8 mouse cellular contexts compared by ENCODE assay signal in the genomic region with DNA sequence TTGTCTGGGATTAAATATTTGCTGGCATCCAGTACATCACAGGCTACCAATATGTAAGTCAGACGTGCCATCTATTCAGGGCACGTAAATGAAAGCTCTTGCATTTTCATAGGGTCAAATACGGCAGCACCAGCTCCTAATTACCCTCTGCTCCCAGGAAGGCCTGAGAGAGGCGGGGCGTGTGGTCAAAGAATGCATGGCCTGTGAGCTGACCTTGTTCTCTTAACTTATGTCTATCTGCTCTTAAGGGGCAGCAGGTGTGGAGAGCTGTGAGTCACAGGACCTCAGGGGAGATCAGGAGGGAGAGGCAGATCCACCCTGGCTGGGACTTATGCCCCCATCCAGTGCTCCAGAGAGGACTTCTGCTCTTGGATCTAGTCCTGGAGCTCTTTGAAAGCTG.
A peak's percentile ranks its signal among the peaks of the same experiment; 100 is the strongest.
DNase-seq lines count a peak whose midpoint lies in the region; ATAC-seq and TF ChIP-seq lines count a peak whose summit lies in the region.

No protein-coding gene starts in this region.

- H3K9me3 ChIP-seq in embryonic facial prominence, embryonic 11.5 days (replicated peaks; ENCODE audit: control insufficient read depth, low read length), result no peaks in the 10 kb centered on the region
- no peaks in the 10 kb centered on the region for H3K9me3 ChIP-seq in hindbrain, embryonic 11.5 days (ENCODE audit: control insufficient read depth, low read length)

- H3ac ChIP-seq in myocyte (ENCODE audit: control insufficient read depth, insufficient read length), result no peak overlapping the region

- ATAC-seq in embryonic facial prominence, embryonic 11.5 days (replicated peaks; ENCODE audit: insufficient number of reproducible peaks, low FRiP score, low TSS enrichment, low read depth), result no peak
- peak; percentile 46; the same call in 1 of the 2 replicates for ATAC-seq in hindbrain, embryonic 11.5 days (ENCODE audit: low FRiP score)

- intact Hi-C loops in heart, postnatal 25 days (cut with DNase I), result loop anchor here (5.0 kb wide), 2 partner anchors 44 to 134 kb away; no protein-coding TSS in a partner anchor

- DNase-seq in heart, adult 11 months, result peak; percentile 90
- no peak for DNase-seq in heart, postnatal 25 days (ENCODE audit: low spot score)
- no peak for DNase-seq in embryonic facial prominence, embryonic 11.5 days (ENCODE audit: low spot score)
- DNase-seq in hindbrain, embryonic 11.5 days (ENCODE audit: low spot score), result peak; percentile 50
- DNase-seq in ovary, postnatal 36 days (ENCODE audit: low spot score), result no peak
- DNase-seq in lung, postnatal 14 days, result no peak
- no peak for DNase-seq in cerebellum, postnatal 36 days

- no peak overlapping the region for H3K9ac ChIP-seq in embryonic facial prominence, embryonic 11.5 days (replicated peaks; ENCODE audit: low read length)
- peak overlapping the region; percentile 65 for H3K9ac ChIP-seq in hindbrain, embryonic 11.5 days (ENCODE audit: low read depth, low read length)

- H3K27me3 ChIP-seq in embryonic facial prominence, embryonic 11.5 days (ENCODE audit: control insufficient read depth, insufficient read depth, low read length), result no peaks in the 10 kb centered on the region
- no peaks in the 10 kb centered on the region for H3K27me3 ChIP-seq in hindbrain, embryonic 11.5 days (ENCODE audit: control insufficient read depth, insufficient read depth, low read length)
- no peaks in the 10 kb centered on the region for H3K27me3 ChIP-seq in myocyte (ENCODE audit: control insufficient read depth, insufficient read depth, insufficient read length)

- peak overlapping the region; percentile 5 for H3K4me2 ChIP-seq in embryonic facial prominence, embryonic 11.5 days (ENCODE audit: low read depth, low read length)
- peak overlapping the region; percentile 35 for H3K4me2 ChIP-seq in hindbrain, embryonic 11.5 days (replicated peaks; ENCODE audit: low read depth, low read length)
- H3K4me2 ChIP-seq in myocyte (ENCODE audit: low read depth), result peak overlapping the region; percentile 16

- H3K4me1 ChIP-seq in embryonic facial prominence, embryonic 11.5 days (ENCODE audit: control insufficient read depth, insufficient read depth, low read length), result peaks cover 3% of the 10 kb centered on the region; the same call in 1 of the 2 replicates
- peaks cover 9% of the 10 kb centered on the region for H3K4me1 ChIP-seq in hindbrain, embryonic 11.5 days (replicated peaks; ENCODE audit: control insufficient read depth, insufficient read depth, low read length)

- WGBS in embryonic facial prominence, embryonic 11.5 days, result 27% methylated on average over 5 of the region's 5 CpGs
- WGBS in hindbrain, embryonic 11.5 days, result 5% methylated on average over 5 of the region's 5 CpGs

- no peaks in the 10 kb centered on the region for H3K79me2 ChIP-seq in myocyte (ENCODE audit: control insufficient read depth, insufficient read depth)

- H3K36me3 ChIP-seq in embryonic facial prominence, embryonic 11.5 days (replicated peaks; ENCODE audit: control insufficient read depth, insufficient read depth, low read depth, low read length), result no peaks in the 10 kb centered on the region
- 0 out of 2 replicates have a peak, but pooled peaks cover 2% of the 10 kb centered on the region for H3K36me3 ChIP-seq in hindbrain, embryonic 11.5 days (ENCODE audit: control insufficient read depth, insufficient read depth, low read length)
- H3K36me3 ChIP-seq in myocyte (ENCODE audit: control insufficient read depth, insufficient read depth), result no peaks in the 10 kb centered on the region

- H3K4me3 ChIP-seq in embryonic facial prominence, embryonic 11.5 days (ENCODE audit: low read depth, low read length), result no peak overlapping the region
- peak overlapping the region; percentile 30 for H3K4me3 ChIP-seq in hindbrain, embryonic 11.5 days (ENCODE audit: low read depth, low read length)
- H3K4me3 ChIP-seq in myocyte, result no peak overlapping the region

- TF ChIP-seq POLR2A in myocyte (IDR thresholded peaks at IDR 0.05; ENCODE audit: insufficient read length, low read depth), result no peak

- no peak overlapping the region for H3K27ac ChIP-seq in embryonic facial prominence, embryonic 11.5 days (replicated peaks; ENCODE audit: low read depth, low read length)
- H3K27ac ChIP-seq in hindbrain, embryonic 11.5 days (ENCODE audit: low read depth, low read length), result peak overlapping the region; percentile 48

TF ChIP-seq in myocyte, 11 proteins besides CTCF, POLR2A, EP300 and RAD21:
- TF ChIP-seq TCF3 (IDR thresholded peaks at IDR 0.05; ENCODE audit: insufficient read length, low read depth) (no peak), USF1 (IDR thresholded peaks at IDR 0.05; ENCODE audit: low read depth) (no peak), POLR2AphosphoS2 (IDR thresholded peaks at IDR 0.05; ENCODE audit: insufficient read length, low read depth) (no peak), REST (IDR thresholded peaks at IDR 0.05; ENCODE audit: insufficient read depth, insufficient read length) (no peak), MYOD1 (IDR thresholded peaks at IDR 0.05; ENCODE audit: control insufficient read depth in 1 of 3, insufficient read length in 2 of 3, low read depth in 2 of 3) (no peak), SRF (IDR thresholded peaks at IDR 0.05; ENCODE audit: control insufficient read depth, insufficient read length, low read depth) (no peak), CEBPB (IDR thresholded peaks at IDR 0.05; ENCODE audit: insufficient read depth, poor library complexity, severe bottlenecking) (no peak), E2F4 (IDR thresholded peaks at IDR 0.05; ENCODE audit: insufficient read depth) (no peak), MAX (IDR thresholded peaks at IDR 0.05; ENCODE audit: low read depth) (no peak), TCF12 (IDR thresholded peaks at IDR 0.05; ENCODE audit: insufficient read depth, poor library complexity, severe bottlenecking) (no peak), MYOG (IDR thresholded peaks at IDR 0.05; ENCODE audit: control insufficient read depth in 1 of 3, insufficient read depth in 1 of 3, insufficient read length in 2 of 3, low read depth in 2 of 3) (no peak)

Comparison
In these comparisons a context has a peak if more than half of its experiments do, and no peak if none do; other contexts are left out.
1. DNase-seq: peak in heart, adult 11 months (single experiment) and hindbrain, embryonic 11.5 days (single experiment); none in heart, postnatal 25 days (single experiment), embryonic facial prominence, embryonic 11.5 days (single experiment), ovary, postnatal 36 days (single experiment), lung, postnatal 14 days (single experiment) and cerebellum, postnatal 36 days (0 of 2).
2. Peak in every context shown above with its lines, with median percentiles within 50 percentile points of each other: H3K4me2 ChIP-seq.